Mouse (Mus musculus): ENCODE measurements around the gene Lmod3. TPM values are rescaled to one million over a fixed set of nuclear protein-coding genes. Genes with fewer than 3 reads are reported as not detected.

The Lmod3 gene
- polyA plus RNA-seq, 1 experiment from 2014 or later = 0.19 TPM

DNA sequence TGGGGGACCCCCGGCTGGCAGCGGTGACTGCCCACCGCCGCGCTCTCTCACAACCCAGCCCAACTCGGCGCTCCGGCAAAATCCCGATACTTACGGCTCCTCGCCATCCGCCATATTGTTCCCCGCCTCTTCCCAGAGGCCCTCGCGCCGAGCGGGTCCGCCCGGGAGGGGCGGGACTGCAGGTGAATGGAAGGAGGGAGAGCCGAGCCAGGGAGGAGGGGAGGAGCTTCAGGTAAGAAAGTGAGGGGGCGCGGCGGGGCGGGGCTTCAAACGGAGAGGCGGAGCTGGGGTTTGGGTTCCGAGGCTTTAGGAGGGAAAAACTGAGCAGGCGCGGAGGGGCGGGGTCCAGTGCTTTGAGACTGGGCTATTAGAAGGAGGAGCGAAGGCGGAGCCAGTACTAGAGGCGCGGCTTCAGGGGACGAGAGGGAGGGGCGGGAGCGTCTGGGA is 47.1 kb downstream of the Lmod3 start, which contains the start of gene Uba3:
Uba3 (minus strand) TSS at position 209 of the 447 bp plus-strand sequence.
- H3K27ac ChIP-seq = peak within 1 kb of the TSS; percentile 84

DNA sequence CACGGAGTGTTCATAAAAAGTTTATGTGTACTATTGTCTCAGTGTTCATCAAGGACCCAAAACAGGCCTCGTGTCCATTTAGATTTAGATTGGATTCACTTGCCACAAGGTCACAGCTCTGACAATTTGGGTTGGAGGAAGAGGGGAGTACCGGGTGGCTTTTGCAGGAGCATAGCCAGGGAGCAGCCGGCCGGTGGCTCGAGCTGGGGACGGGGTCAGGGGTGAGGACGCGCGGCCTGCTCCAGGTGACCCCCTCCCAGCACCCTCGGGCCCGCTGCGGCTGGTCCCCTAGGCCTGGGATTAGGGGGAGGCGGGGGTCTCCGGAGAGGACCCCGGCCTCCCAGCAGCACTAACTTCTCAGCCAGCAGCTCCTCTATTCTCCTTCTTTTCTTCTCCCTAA is 47.6 kb downstream of the Lmod3 start:
- ATAC-seq (ENCODE audit: insufficient read depth, low FRiP score, low read depth) = no peak
- Histone ChIP-seq H3K4me2 (peak overlapping the region; percentile 60), H3K27ac (peak overlapping the region; percentile 84), H3K9ac (peak overlapping the region; percentile 95), H3K27me3 (replicated peaks) (no peaks in the 10 kb centered on the region), H3K4me3 (replicated peaks) (peak overlapping the region; percentile 92), H3K4me1 (peaks cover 12% of the 10 kb centered on the region), H3K36me3 (no peaks in the 10 kb centered on the region; the same call in 1 of the 2 replicates), H3K9me3 (no peaks in the 10 kb centered on the region)
- WGBS = 1% methylated on average over 16 of the region's 16 CpGs

More for the DNA sequence above, 47.1 kb downstream of the Lmod3 start, which contains the start of gene Uba3:
- peak; percentile 97 for ATAC-seq (ENCODE audit: insufficient read depth, low FRiP score, low read depth)
- WGBS = 1% methylated on average over 37 of the region's 38 CpGs
- peaks cover 13% of the 10 kb centered on the region for H3K4me1 ChIP-seq
- H3K36me3 ChIP-seq = no peaks in the 10 kb centered on the region; the same call in 1 of the 2 replicates
- H3K27me3 ChIP-seq (replicated peaks) = no peaks in the 10 kb centered on the region
- peak within 1 kb of the TSS; percentile 60 for H3K4me2 ChIP-seq
- no peaks in the 10 kb centered on the region for H3K9me3 ChIP-seq
- peak within 1 kb of the TSS; percentile 95 for H3K9ac ChIP-seq
- H3K4me3 ChIP-seq (replicated peaks) = peak within 1 kb of the TSS; percentile 92

DNA sequence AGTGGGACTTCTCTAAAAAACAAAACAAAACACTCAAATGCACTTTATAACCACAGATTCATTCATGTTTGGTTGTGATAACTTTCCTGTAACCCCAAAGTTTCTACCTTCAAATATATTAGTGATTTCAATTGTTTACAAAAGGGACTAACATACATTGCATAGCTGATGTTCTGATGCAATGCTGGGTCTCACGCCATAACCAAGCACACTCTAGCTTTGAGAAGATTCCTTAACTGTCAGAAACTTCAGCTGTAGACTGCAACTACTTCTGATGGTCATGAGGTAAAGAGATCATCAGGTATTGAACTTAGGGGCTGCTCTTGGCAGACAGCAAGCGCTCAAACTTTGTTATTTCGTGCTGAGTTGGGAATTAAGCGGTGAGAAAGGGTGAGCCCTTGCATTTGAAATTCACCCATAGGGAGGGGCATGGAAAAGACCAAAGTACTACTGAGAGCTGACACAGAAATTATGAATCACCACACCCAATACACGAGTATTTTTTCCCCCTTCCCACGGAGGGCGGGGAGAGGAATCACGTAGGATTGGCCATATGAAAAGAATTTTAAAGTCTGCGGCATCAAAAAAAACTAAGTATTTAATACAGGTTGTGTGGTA is 48.2 kb downstream of the Lmod3 start:
- H3K4me3 ChIP-seq (replicated peaks) = peak overlapping the region; percentile 92
- no peaks in the 10 kb centered on the region; the same call in 1 of the 2 replicates for H3K36me3 ChIP-seq
- ATAC-seq (ENCODE audit: insufficient read depth, low FRiP score, low read depth) = no peak
- 9% methylated on average over 9 of the region's 9 CpGs for WGBS
- no peaks in the 10 kb centered on the region for H3K27me3 ChIP-seq (replicated peaks)
- H3K4me2 ChIP-seq = peak overlapping the region; percentile 60
- peak overlapping the region; percentile 84 for H3K27ac ChIP-seq
- H3K9me3 ChIP-seq = no peaks in the 10 kb centered on the region
- H3K9ac ChIP-seq = peak overlapping the region; percentile 95
- H3K4me1 ChIP-seq = peaks cover 9% of the 10 kb centered on the region

DNA sequence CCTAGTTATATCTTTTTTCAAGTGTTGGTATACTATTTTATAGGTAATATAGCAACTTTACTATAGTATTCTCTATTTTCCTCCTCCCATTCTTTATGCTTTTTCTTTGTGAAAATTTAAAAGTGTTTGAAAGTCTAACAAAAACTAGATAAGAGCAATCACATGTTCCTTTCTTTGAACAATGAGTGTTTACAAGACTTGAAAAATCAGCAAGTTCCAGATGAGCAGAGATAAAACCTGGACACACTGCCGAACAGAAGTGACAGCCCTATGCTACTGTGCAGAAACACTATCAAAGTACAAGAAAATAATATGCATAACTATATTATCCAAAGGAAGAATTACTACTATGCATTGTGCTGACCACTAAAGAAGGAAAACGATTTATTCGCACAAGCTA is 50.1 kb downstream of the Lmod3 start:
- H3K9me3 ChIP-seq = no peaks in the 10 kb centered on the region

DNA sequence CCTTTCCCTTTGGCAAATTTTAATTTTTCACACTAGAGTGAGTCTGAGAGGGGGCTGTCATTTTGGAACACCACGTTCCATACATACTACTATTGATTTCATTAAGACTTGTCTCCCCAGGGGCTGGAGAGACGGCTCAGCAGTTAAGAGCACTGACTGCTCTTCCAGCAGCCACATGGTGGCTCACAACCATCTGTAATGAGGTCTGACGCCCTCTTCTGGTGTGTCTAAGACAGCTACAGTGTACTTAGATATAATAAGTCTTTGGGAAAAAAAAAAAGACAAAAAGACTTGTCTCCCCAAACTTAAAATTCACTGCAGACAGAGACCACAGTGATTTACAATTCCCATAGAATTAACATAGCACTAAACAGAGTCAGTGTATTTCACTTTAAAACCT is 52.1 kb downstream of the Lmod3 start:
- no peaks in the 10 kb centered on the region for H3K9me3 ChIP-seq
- no peak for ATAC-seq (ENCODE audit: insufficient read depth, low FRiP score, low read depth)
- H3K27ac ChIP-seq = no peak overlapping the region
- 71% methylated on average over 3 of the region's 3 CpGs for WGBS
- H3K4me2 ChIP-seq = no peak overlapping the region
- peaks cover 19% of the 10 kb centered on the region for H3K36me3 ChIP-seq
- H3K4me1 ChIP-seq = peaks cover 9% of the 10 kb centered on the region
- H3K9ac ChIP-seq = no peak overlapping the region
- H3K27me3 ChIP-seq (replicated peaks) = no peaks in the 10 kb centered on the region
- no peak overlapping the region for H3K4me3 ChIP-seq (replicated peaks)

More for the DNA sequence above, 50.1 kb downstream of the Lmod3 start:
- Histone ChIP-seq H3K9ac (no peak overlapping the region), H3K27me3 (replicated peaks) (no peaks in the 10 kb centered on the region), H3K4me1 (peaks cover 9% of the 10 kb centered on the region), H3K4me3 (replicated peaks) (no peak overlapping the region), H3K36me3 (peaks cover 3% of the 10 kb centered on the region; the same call in 1 of the 2 replicates), H3K27ac (no peak overlapping the region), H3K4me2 (no peak overlapping the region)
- WGBS = 79% methylated on average over 3 of the region's 3 CpGs
- no peak for ATAC-seq (ENCODE audit: insufficient read depth, low FRiP score, low read depth)

Other genes with a start within 250 kb of the Lmod3 start
- gene Fam19a4, start 192.3 kb downstream of the Lmod3 start, polyA plus RNA-seq (2015; fragmentation: Nextera tagmentation; extraction: Ambion mirVana) = 0.05 TPM in 1 of 2 replicates, not detected in the other
- gene Eogt, start 103.6 kb downstream of the Lmod3 start, polyA plus RNA-seq (2015; fragmentation: Nextera tagmentation; extraction: Ambion mirVana) = 10.8 and 12.2 TPM in 2 replicates
- gene Tmf1, start 73.6 kb downstream of the Lmod3 start, polyA plus RNA-seq (2015; fragmentation: Nextera tagmentation; extraction: Ambion mirVana) = 34.8 and 36.1 TPM in 2 replicates
- gene Uba3, start 47.1 kb downstream of the Lmod3 start, polyA plus RNA-seq (2015; fragmentation: Nextera tagmentation; extraction: Ambion mirVana) = 58.8 and 62.3 TPM in 2 replicates
- gene Arl6ip5, start 42.1 kb downstream of the Lmod3 start, polyA plus RNA-seq (2015; fragmentation: Nextera tagmentation; extraction: Ambion mirVana) = 70.1 and 71.4 TPM in 2 replicates